Mouse (Mus musculus) neural tube, embryonic 12.5 days (tissue): ENCODE data around the gene Nos1. TPM values are rescaled to one million over a fixed set of nuclear protein-coding genes. Genes with fewer than 3 reads are reported as not detected.

Experiments used
- ATAC-seq: fragments of 200-750 bp; cut with Nextera tagmentation; 2 replicates; pipeline ENCODE4 v1.8.0; 2017; ENCODE audit warnings: low read depth, mild to moderate bottlenecking, moderate TSS enrichment, moderate library complexity; ENCODE audit not compliant: low FRiP score
- H3K27ac ChIP-seq: fragments of 300-500 bp; sonication (generic); 2 replicates; pipeline ENCODE4 v1.5.1; 2016
- H3K27me3 ChIP-seq: fragments of 300-500 bp; sonication (generic); replicated peaks from 2 replicates; pipeline ENCODE4 v1.6.1; 2016; ENCODE audit warnings: mild to moderate bottlenecking
- H3K36me3 ChIP-seq: fragments of 300-500 bp; sonication (generic); 2 replicates; pipeline ENCODE4 v1.6.1; 2016; ENCODE audit warnings: mild to moderate bottlenecking
- H3K4me1 ChIP-seq: fragments of 300-500 bp; sonication (generic); 2 replicates; pipeline ENCODE4 v1.6.1; 2016
- H3K4me2 ChIP-seq: fragments of 300-500 bp; sonication (generic); replicated peaks from 2 replicates; pipeline ENCODE4 v1.6.1; 2016; ENCODE audit warnings: mild to moderate bottlenecking
- H3K4me3 ChIP-seq: fragments of 300-500 bp; sonication (generic); 2 replicates; pipeline ENCODE4 v1.5.1; 2016
- H3K9ac ChIP-seq: fragments of 300-500 bp; sonication (generic); 2 replicates; pipeline ENCODE4 v1.6.1; 2016; ENCODE audit warnings: mild to moderate bottlenecking
- H3K9me3 ChIP-seq: fragments of 300-500 bp; sonication (generic); 2 replicates; pipeline ENCODE4 v1.6.1; 2016; ENCODE audit warnings: mild to moderate bottlenecking
- WGBS: fragments of 180-500 bp; shearing (Covaris S2); methylation state at CpG from one replicate; pipeline ENCODE4 v1.1.7; 2016; 5-methylcytosine and 5-hydroxymethylcytosine counted together
- polyA plus RNA-seq: library from polyadenylated mRNA; unstranded; fragments of >200 nt; fragmentation: Nextera tagmentation; extraction: Ambion mirVana; gene quantifications from 2 replicates; pipeline ENCODE4 v1.2.1, GENCODE M21; 2016

The Nos1 gene
- polyA plus RNA-seq, 1 experiment from 2014 or later, result 1.1 TPM

DNA sequence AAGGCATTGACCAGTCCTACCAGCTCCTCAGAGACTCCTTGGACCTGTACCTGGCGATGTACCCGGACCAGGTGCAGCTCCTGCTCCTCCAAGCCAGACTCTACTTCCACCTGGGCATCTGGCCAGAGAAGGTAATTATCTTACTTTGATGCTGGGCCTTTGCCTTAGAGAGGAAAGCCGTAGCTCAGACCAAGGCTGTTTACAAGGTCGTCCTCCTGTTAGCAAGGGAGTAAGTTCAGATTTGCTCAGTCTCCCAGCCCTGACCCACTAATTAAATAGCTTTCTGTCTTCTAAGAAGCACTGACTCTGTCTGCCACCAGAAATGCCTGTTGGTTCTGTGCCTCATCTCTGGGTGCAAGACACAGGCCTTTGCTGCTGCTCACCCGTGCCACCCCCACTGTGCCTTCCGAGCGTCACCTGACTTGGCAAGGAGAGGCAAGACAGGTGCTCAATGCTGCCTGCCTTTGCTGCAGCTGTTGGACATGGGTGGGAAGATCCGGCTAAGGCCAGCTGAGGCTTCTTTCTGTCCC lies 214.6 kb downstream of the Nos1 start:
- Histone ChIP-seq H3K9me3 (no peaks in the 10 kb centered on the region), H3K4me3 (no peak overlapping the region), H3K4me2 (no peak overlapping the region), H3K27ac (no peak overlapping the region), H3K9ac (no peak overlapping the region), H3K27me3 (no peaks in the 10 kb centered on the region), H3K36me3 (peaks cover 96% of the 10 kb centered on the region), H3K4me1 (no peaks in the 10 kb centered on the region)
- 94% methylated on average over 8 of the region's 8 CpGs for WGBS
- ATAC-seq, result no peak

DNA sequence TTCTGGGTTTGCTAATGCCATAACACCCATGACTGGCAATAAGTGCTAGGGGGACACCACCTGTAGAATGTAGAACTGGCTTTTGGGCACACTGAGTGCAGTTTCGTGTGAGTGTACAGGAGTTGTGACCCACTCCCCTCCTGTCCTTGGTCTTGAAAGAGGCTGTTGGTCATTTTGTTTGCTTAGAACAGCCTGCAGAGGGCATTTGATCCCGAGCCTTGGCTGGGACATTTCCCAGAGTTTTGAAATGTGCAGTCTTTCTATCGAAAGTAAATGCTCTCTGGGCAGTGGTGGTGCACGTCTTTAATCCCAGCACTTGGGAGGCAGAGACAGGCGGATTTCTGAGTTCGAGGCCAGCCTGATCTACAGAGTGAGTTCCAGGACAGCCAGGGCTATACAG lies 215.1 kb downstream of the Nos1 start:
- no peak overlapping the region for H3K4me2 ChIP-seq
- H3K9me3 ChIP-seq, result no peaks in the 10 kb centered on the region
- H3K4me3 ChIP-seq, result no peak overlapping the region
- no peaks in the 10 kb centered on the region for H3K4me1 ChIP-seq
- 93% methylated on average over 6 of the region's 6 CpGs for WGBS
- peaks cover 96% of the 10 kb centered on the region for H3K36me3 ChIP-seq
- H3K27me3 ChIP-seq, result no peaks in the 10 kb centered on the region
- H3K9ac ChIP-seq, result no peak overlapping the region
- ATAC-seq, result no peak
- no peak overlapping the region for H3K27ac ChIP-seq

DNA sequence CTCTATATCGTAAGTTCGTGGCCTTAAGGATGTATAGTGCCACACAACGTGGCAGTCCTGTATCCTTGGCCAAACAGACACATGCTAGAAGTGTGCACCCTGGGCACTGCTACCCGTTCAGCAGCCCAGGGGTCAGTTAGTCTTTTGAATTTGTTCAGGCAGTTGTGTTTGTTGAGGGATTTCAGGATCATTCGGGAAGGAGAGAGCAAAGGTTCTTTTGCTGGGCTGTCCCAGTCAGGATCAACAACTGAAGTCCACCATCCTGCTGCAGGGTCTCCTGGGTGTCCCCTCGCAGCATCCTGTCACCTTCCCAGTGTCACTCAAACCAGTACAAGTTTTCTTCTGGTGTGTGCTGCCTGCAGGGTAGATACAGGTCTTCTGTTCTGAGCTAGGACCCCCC lies 215.7 kb downstream of the Nos1 start:
- H3K4me2 ChIP-seq, result no peak overlapping the region
- H3K9ac ChIP-seq, result no peak overlapping the region
- no peak overlapping the region for H3K4me3 ChIP-seq
- H3K4me1 ChIP-seq, result no peaks in the 10 kb centered on the region
- no peaks in the 10 kb centered on the region for H3K27me3 ChIP-seq
- ATAC-seq, result no peak
- H3K36me3 ChIP-seq, result peaks cover 96% of the 10 kb centered on the region
- no peaks in the 10 kb centered on the region for H3K9me3 ChIP-seq
- 88% methylated on average over 6 of the region's 6 CpGs for WGBS
- H3K27ac ChIP-seq, result no peak overlapping the region

DNA sequence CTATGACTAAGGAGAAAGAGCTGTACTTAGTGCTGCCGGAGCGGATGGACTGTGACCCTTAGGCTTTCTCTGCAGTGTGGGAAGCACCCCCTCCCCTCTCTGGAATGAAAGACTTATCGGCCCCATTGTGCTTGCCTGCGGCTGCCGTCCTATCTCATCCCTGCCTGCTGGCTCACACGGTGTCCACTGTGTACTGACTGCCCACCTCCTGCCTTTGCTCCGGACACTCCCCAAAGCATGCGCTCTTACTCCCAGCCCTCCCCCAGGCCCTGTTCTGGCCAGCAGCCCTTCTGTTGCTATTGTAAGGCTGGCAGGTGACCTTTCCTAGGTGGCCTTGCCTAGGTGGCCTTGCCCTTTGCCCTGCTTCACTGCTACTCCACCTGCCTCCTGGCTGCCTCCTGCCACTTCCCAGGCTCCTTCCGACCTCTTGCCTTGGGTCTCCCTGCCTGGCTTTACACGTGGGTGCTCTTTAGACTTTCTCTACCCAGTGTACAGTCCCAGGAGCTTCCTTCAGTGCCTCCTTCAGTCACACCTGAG lies 216.7 kb downstream of the Nos1 start:
- Histone ChIP-seq H3K27ac (no peak overlapping the region), H3K36me3 (peaks cover 95% of the 10 kb centered on the region), H3K9ac (no peak overlapping the region), H3K27me3 (no peaks in the 10 kb centered on the region), H3K4me3 (no peak overlapping the region), H3K4me2 (no peak overlapping the region), H3K9me3 (no peaks in the 10 kb centered on the region), H3K4me1 (no peaks in the 10 kb centered on the region)
- 74% methylated on average over 10 of the region's 10 CpGs for WGBS
- no peak for ATAC-seq

DNA sequence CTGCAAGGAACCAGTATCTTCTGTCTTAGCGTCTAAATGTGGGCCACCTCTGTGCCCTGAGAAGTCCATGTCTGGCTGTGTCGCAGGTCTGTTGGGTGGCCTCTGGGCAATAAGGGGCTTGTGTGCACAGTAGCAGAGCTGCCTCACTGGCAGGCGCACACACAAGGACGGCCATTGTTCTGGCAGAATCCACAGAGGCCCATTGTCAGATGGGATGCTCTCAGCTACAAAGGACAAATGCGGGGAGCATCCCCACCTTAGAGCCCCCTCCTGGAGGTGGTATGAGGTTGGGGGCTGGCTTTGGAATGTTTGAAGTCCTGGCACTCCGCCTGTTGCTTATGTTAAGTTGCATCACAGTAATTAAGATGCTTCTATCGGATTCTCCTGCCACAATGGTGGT lies 218.2 kb downstream of the Nos1 start:
- no peak overlapping the region for H3K9ac ChIP-seq
- H3K4me3 ChIP-seq, result no peak overlapping the region
- H3K27me3 ChIP-seq, result no peaks in the 10 kb centered on the region
- no peaks in the 10 kb centered on the region for H3K4me1 ChIP-seq
- WGBS, result 76% methylated on average over 7 of the region's 7 CpGs
- no peak for ATAC-seq
- H3K4me2 ChIP-seq, result no peak overlapping the region
- no peak overlapping the region for H3K27ac ChIP-seq
- peaks cover 95% of the 10 kb centered on the region for H3K36me3 ChIP-seq
- no peaks in the 10 kb centered on the region for H3K9me3 ChIP-seq

DNA sequence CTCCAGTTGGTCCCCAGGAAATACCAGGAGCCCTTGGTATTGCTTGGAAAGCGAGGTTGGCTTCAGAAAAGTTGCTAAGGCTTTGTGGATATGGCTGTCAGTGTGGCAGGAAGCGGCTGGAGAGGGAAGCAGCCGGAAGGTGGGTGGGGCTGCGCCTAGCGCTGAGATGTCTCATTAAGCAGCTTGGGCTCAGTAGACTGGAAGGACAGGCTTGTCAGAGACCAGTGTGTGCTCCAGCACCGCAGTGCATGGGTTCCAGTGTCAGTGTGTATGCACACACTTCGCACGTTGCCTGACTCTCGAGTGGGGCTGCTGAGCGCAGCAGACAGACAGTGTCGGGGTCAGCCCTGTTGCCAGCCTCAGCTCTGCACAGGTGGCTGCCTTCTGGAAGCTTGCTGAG lies 218.8 kb downstream of the Nos1 start:
- no peak overlapping the region for H3K27ac ChIP-seq
- no peak overlapping the region for H3K4me3 ChIP-seq
- no peaks in the 10 kb centered on the region for H3K9me3 ChIP-seq
- no peak overlapping the region for H3K4me2 ChIP-seq
- H3K4me1 ChIP-seq, result no peaks in the 10 kb centered on the region
- no peak for ATAC-seq
- H3K27me3 ChIP-seq, result no peaks in the 10 kb centered on the region
- no peak overlapping the region for H3K9ac ChIP-seq
- H3K36me3 ChIP-seq, result peaks cover 95% of the 10 kb centered on the region
- 87% methylated on average over 11 of the region's 11 CpGs for WGBS

DNA sequence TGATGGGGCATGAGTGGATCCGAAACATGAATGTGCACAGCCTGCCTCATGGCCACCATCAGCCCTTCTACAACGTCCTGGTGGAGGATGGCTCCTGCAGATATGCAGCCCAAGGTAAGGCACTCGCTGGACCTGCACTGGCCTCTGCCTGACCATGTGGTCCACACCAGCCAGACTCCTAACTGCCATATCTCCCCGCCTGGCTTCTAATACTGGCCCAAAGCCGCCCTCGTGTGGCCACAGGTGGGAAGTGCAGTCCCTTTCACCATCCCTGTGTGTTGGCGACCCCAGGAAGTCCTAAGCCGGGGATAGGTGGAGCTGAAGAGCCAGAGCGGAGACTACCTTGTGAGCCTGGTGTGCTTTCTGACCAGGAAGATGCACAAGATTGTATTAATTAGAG lies 221.2 kb downstream of the Nos1 start:
- Histone ChIP-seq H3K4me2 (no peak overlapping the region), H3K27ac (no peak overlapping the region), H3K4me1 (no peaks in the 10 kb centered on the region), H3K27me3 (no peaks in the 10 kb centered on the region), H3K9me3 (no peaks in the 10 kb centered on the region), H3K9ac (no peak overlapping the region), H3K36me3 (peaks cover 98% of the 10 kb centered on the region), H3K4me3 (no peak overlapping the region)
- 35% methylated on average over 9 of the region's 9 CpGs for WGBS
- ATAC-seq, result no peak

DNA sequence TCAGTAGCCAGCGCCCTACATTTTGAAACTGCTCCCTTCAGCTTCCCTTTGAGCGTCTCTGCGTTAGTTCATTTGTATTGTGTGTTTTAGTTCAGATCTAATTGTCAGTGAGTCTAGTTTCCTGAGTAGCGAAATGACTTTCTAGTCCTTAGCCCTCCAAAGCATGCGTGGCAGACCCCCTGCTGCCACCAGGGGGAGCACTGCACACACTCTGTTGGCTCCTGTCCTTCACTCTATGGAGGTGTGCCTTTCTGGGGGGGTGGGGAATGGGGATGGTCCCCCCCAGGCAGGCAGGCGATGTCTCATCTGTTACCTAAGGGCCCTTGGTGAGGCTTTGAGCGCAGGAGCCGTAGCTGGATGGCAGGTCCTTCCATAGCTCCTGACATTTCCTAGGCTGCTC lies 223.8 kb downstream of the Nos1 start:
- Histone ChIP-seq H3K4me3 (no peak overlapping the region), H3K4me1 (no peaks in the 10 kb centered on the region), H3K4me2 (no peak overlapping the region), H3K9me3 (no peaks in the 10 kb centered on the region), H3K27ac (no peak overlapping the region), H3K9ac (no peak overlapping the region), H3K27me3 (no peaks in the 10 kb centered on the region), H3K36me3 (peaks cover 98% of the 10 kb centered on the region)
- WGBS, result 80% methylated on average over 8 of the region's 8 CpGs
- no peak for ATAC-seq

DNA sequence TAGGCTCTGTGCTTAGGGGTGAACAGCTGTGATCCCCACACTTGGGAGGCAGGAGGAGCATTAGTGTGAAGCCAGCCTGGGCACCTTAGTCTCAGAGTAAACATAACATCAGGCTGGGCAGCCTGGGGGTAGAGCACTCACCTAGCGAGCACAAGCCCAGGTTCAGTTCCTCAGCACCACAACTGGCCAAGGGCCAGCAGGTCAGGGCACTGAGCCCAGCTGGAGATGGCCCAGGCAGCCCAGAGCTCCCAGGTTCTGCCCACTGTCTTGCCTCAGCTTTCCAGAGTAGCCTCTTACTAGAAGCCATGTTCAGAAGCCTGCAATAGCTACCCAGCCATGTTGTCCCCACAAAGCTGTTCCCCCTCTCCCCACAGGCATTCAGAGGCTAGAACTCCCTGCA lies 224.9 kb downstream of the Nos1 start:
- Histone ChIP-seq H3K4me3 (no peak overlapping the region), H3K27me3 (no peaks in the 10 kb centered on the region), H3K9ac (no peak overlapping the region), H3K4me1 (no peaks in the 10 kb centered on the region), H3K27ac (no peak overlapping the region), H3K36me3 (peaks cover 96% of the 10 kb centered on the region), H3K4me2 (no peak overlapping the region), H3K9me3 (no peaks in the 10 kb centered on the region)
- ATAC-seq, result no peak
- WGBS, result 93% methylated on average over 1 of the region's 1 CpGs

DNA sequence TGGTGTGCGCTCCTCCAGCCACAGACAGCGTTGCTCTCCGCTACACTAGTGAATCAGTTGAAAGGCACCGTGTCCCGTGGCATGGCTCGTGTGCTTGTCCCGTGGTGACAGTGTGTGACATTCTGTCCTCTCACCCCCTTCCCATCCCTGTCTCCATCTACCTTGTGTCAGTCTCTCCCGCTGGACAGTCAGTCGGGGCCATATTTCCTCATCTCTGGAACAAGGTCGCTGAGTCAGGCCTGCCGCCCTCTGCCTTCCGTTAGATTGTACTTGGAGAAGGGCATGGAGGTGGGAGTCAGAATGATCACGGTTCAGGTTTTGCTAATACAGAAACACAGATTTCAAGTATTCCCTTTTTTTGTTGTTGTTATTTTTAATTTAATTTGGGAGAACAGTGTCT lies 227.5 kb downstream of the Nos1 start:
- H3K4me3 ChIP-seq, result no peak overlapping the region
- H3K4me2 ChIP-seq, result no peak overlapping the region
- H3K27ac ChIP-seq, result no peak overlapping the region
- H3K9ac ChIP-seq, result no peak overlapping the region
- no peak for ATAC-seq
- H3K9me3 ChIP-seq, result no peaks in the 10 kb centered on the region
- WGBS, result 91% methylated on average over 13 of the region's 13 CpGs
- no peaks in the 10 kb centered on the region for H3K27me3 ChIP-seq
- peaks cover 74% of the 10 kb centered on the region for H3K36me3 ChIP-seq
- no peaks in the 10 kb centered on the region for H3K4me1 ChIP-seq

Other genes with a start within 250 kb of the Nos1 start
- 137 and 144 TPM in 2 replicates for gene Fbxo21, start 195.7 kb downstream of the Nos1 start, polyA plus RNA-seq
- gene Tesc, start 246.7 kb downstream of the Nos1 start, polyA plus RNA-seq, result 1.4 and 1.8 TPM in 2 replicates